Mouse (Mus musculus): ENCODE data around the gene Trim75. TPM values are rescaled to one million over a fixed set of nuclear protein-coding genes. Genes with fewer than 3 reads are reported as not detected.

The Trim75 gene
- total RNA-seq (2014; rRNA removed) (not detected in 2 replicates), polyA plus RNA-seq (2015; fragmentation: Nextera tagmentation; extraction: Ambion mirVana) (0.06 and 0.17 TPM in 2 replicates)

GRCm38 (mm10) chr8:64987731-64988130, at the start of gene Trim75:
Gene Trim75 (minus strand): TSS chr8:64987831.
- Histone ChIP-seq H3K4me1 (ENCODE audit: insufficient read depth) (no peaks in the 10 kb centered on the region), H3K9me3 (ENCODE audit: low read length) (no peaks in the 10 kb centered on the region), H3K36me3 (ENCODE audit: insufficient read depth) (no peaks in the 10 kb centered on the region), H3K27me3 (ENCODE audit: insufficient read depth, low read length) (no peaks in the 10 kb centered on the region), H3K4me3 (ENCODE audit: low read depth, low read length) (no peak within 1 kb of the TSS), H3K9ac (no peak within 1 kb of the TSS), H3K27ac (ENCODE audit: low read depth, low read length) (no peak within 1 kb of the TSS), H3K4me2 (ENCODE audit: low read depth) (no peak within 1 kb of the TSS)
- DNase-seq (no peak), ATAC-seq (no peak)
- 93% methylated on average over 4 of the region's 4 CpGs for WGBS
- no peak for TF ChIP-seq CTCF (IDR thresholded peaks at IDR 0.05; ENCODE audit: low read depth)

GRCm38 (mm10) chr8:65037117-65037533, 49.5 kb upstream of the Trim75 start, which contains the start of gene Apela:
Gene Apela (minus strand): TSS chr8:65037336.
- Histone ChIP-seq H3K27ac (ENCODE audit: low read depth, low read length) (no peak within 1 kb of the TSS), H3K4me1 (ENCODE audit: insufficient read depth) (no peaks in the 10 kb centered on the region), H3K36me3 (ENCODE audit: insufficient read depth) (no peaks in the 10 kb centered on the region), H3K4me2 (ENCODE audit: low read depth) (peak within 1 kb of the TSS; percentile 62), H3K9ac (no peak within 1 kb of the TSS), H3K9me3 (ENCODE audit: low read length) (no peaks in the 10 kb centered on the region), H3K27me3 (ENCODE audit: insufficient read depth, low read length) (no peaks in the 10 kb centered on the region), H3K4me3 (ENCODE audit: low read depth, low read length) (peak within 1 kb of the TSS; percentile 34)
- no peak for TF ChIP-seq CTCF (IDR thresholded peaks at IDR 0.05; ENCODE audit: low read depth)
- peak; percentile 30 for DNase-seq
- WGBS = under 1% methylated on average over 8 of the region's 8 CpGs
- peak; percentile 60 for ATAC-seq

GRCm38 (mm10) chr8:65034136-65034535, 46.5 kb upstream of the Trim75 start:
- no peak for TF ChIP-seq CTCF (IDR thresholded peaks at IDR 0.05; ENCODE audit: low read depth)
- Histone ChIP-seq H3K27ac (ENCODE audit: low read depth, low read length) (no peak overlapping the region), H3K9me3 (ENCODE audit: low read length) (no peaks in the 10 kb centered on the region), H3K9ac (no peak overlapping the region), H3K27me3 (ENCODE audit: insufficient read depth, low read length) (no peaks in the 10 kb centered on the region), H3K4me2 (ENCODE audit: low read depth) (no peak overlapping the region), H3K4me3 (ENCODE audit: low read depth, low read length) (no peak overlapping the region), H3K4me1 (ENCODE audit: insufficient read depth) (no peaks in the 10 kb centered on the region), H3K36me3 (ENCODE audit: insufficient read depth) (no peaks in the 10 kb centered on the region)
- WGBS = 36% methylated on average over 2 of the region's 2 CpGs
- DNase-seq = no peak
- no peak for ATAC-seq

- no peak for ATAC-seq
Observed at GRCm38 (mm10) chr8:65033056-65033455, 45.4 kb upstream of the Trim75 start.

GRCm38 (mm10) chr8:65032107-65032506, 44.5 kb upstream of the Trim75 start:
- Histone ChIP-seq H3K4me2 (ENCODE audit: low read depth) (no peak overlapping the region), H3K9me3 (ENCODE audit: low read length) (no peaks in the 10 kb centered on the region), H3K27ac (ENCODE audit: low read depth, low read length) (no peak overlapping the region), H3K9ac (no peak overlapping the region), H3K4me1 (ENCODE audit: insufficient read depth) (no peaks in the 10 kb centered on the region), H3K36me3 (ENCODE audit: insufficient read depth) (no peaks in the 10 kb centered on the region), H3K4me3 (ENCODE audit: low read depth, low read length) (no peak overlapping the region), H3K27me3 (ENCODE audit: insufficient read depth, low read length) (no peaks in the 10 kb centered on the region)
- ATAC-seq (no peak), DNase-seq (no peak)
- 100% methylated on average over 1 of the region's 1 CpGs for WGBS
- TF ChIP-seq CTCF (IDR thresholded peaks at IDR 0.05; ENCODE audit: low read depth) = no peak

More at GRCm38 (mm10) chr8:65033056-65033455, 45.4 kb upstream of the Trim75 start:
- Histone ChIP-seq H3K4me3 (ENCODE audit: low read depth, low read length) (no peak overlapping the region), H3K27me3 (ENCODE audit: insufficient read depth, low read length) (no peaks in the 10 kb centered on the region), H3K4me2 (ENCODE audit: low read depth) (no peak overlapping the region), H3K4me1 (ENCODE audit: insufficient read depth) (no peaks in the 10 kb centered on the region), H3K9me3 (ENCODE audit: low read length) (no peaks in the 10 kb centered on the region), H3K36me3 (ENCODE audit: insufficient read depth) (no peaks in the 10 kb centered on the region), H3K27ac (ENCODE audit: low read depth, low read length) (no peak overlapping the region), H3K9ac (no peak overlapping the region)
- 79% methylated on average over 13 of the region's 13 CpGs for WGBS
- no peak for TF ChIP-seq CTCF (IDR thresholded peaks at IDR 0.05; ENCODE audit: low read depth)
- DNase-seq = no peak

- 76% methylated on average over 4 of the region's 4 CpGs for WGBS
- TF ChIP-seq CTCF (IDR thresholded peaks at IDR 0.05; ENCODE audit: low read depth) = no peak
- no peak overlapping the region for H3K4me3 ChIP-seq (ENCODE audit: low read depth, low read length)
- no peaks in the 10 kb centered on the region for H3K36me3 ChIP-seq (ENCODE audit: insufficient read depth)
- H3K4me1 ChIP-seq (ENCODE audit: insufficient read depth) = no peaks in the 10 kb centered on the region
- no peak for ATAC-seq
- no peak overlapping the region for H3K9ac ChIP-seq
- no peak for DNase-seq
- no peak overlapping the region for H3K4me2 ChIP-seq (ENCODE audit: low read depth)
- no peak overlapping the region for H3K27ac ChIP-seq (ENCODE audit: low read depth, low read length)
- H3K9me3 ChIP-seq (ENCODE audit: low read length) = no peaks in the 10 kb centered on the region
- H3K27me3 ChIP-seq (ENCODE audit: insufficient read depth, low read length) = no peaks in the 10 kb centered on the region
Observed at GRCm38 (mm10) chr8:65030735-65031485, 43.3 kb upstream of the Trim75 start.

- ATAC-seq (no peak), DNase-seq (no peak)
- 89% methylated on average over 4 of the region's 4 CpGs for WGBS
- no peak overlapping the region for H3K4me2 ChIP-seq (ENCODE audit: low read depth)
- no peaks in the 10 kb centered on the region for H3K9me3 ChIP-seq (ENCODE audit: low read length)
- no peaks in the 10 kb centered on the region for H3K4me1 ChIP-seq (ENCODE audit: insufficient read depth)
- H3K9ac ChIP-seq = no peak overlapping the region
- TF ChIP-seq CTCF (IDR thresholded peaks at IDR 0.05; ENCODE audit: low read depth) = no peak
- no peaks in the 10 kb centered on the region for H3K27me3 ChIP-seq (ENCODE audit: insufficient read depth, low read length)
- H3K27ac ChIP-seq (ENCODE audit: low read depth, low read length) = no peak overlapping the region
- H3K36me3 ChIP-seq (ENCODE audit: insufficient read depth) = no peaks in the 10 kb centered on the region
- no peak overlapping the region for H3K4me3 ChIP-seq (ENCODE audit: low read depth, low read length)
Observed at GRCm38 (mm10) chr8:65029776-65030175, 42.1 kb upstream of the Trim75 start.
